Mouse (Mus musculus) thymus, adult 2 months (tissue): ENCODE data around the gene Ddx42. TPM values are rescaled to one million over a fixed set of nuclear protein-coding genes. Genes with fewer than 3 reads are reported as not detected.

Source experiments
- DNase-seq: peaks from one replicate; pipeline ENCODE4 v3.0.0; 2021
- H3K27ac ChIP-seq: fragments of 200-500 bp; 2 replicates; pipeline ENCODE4 v1.5.1; 2012; ENCODE audit warnings: low read length, control low read depth; ENCODE audit not compliant: control insufficient read depth, insufficient read depth
- H3K27me3 ChIP-seq: fragments of 200-500 bp; 2 replicates; pipeline ENCODE4 v1.6.1; 2012; ENCODE audit warnings: mild to moderate bottlenecking, low read length, moderate library complexity, mixed read lengths; ENCODE audit not compliant: control insufficient read depth, insufficient read depth
- H3K36me3 ChIP-seq: fragments of 200-500 bp; 2 replicates; pipeline ENCODE4 v1.6.1; 2012; ENCODE audit warnings: mild to moderate bottlenecking, low read length, moderate library complexity; ENCODE audit not compliant: control insufficient read depth, insufficient read depth
- H3K4me1 ChIP-seq: fragments of 200-500 bp; replicated peaks from 2 replicates; pipeline ENCODE4 v1.6.1; 2012; ENCODE audit warnings: low read length; ENCODE audit not compliant: control insufficient read depth, insufficient read depth
- H3K4me3 ChIP-seq: fragments of 200-500 bp; 2 replicates; pipeline ENCODE4 v1.5.1; 2012; ENCODE audit warnings: mild to moderate bottlenecking, low read length, control low read depth, moderate library complexity; ENCODE audit not compliant: control insufficient read depth, insufficient read depth
- CTCF ChIP-seq: fragments of 200-500 bp; IDR thresholded peaks from 2 replicates; pipeline ENCODE4 v1.5.1; 2012; ENCODE audit warnings: mild to moderate bottlenecking, control low read depth, low read length, moderate library complexity, borderline replicate concordance; ENCODE audit not compliant: control insufficient read depth, poor library complexity, insufficient read depth; ENCODE audit errors: extremely low read depth
- POLR2A ChIP-seq: fragments of 200-500 bp; IDR thresholded peaks from 2 replicates; pipeline ENCODE4 v1.6.1; 2012; ENCODE audit warnings: mild to moderate bottlenecking, low read length, control low read depth, moderate library complexity; ENCODE audit not compliant: control insufficient read depth, poor library complexity, insufficient read depth; ENCODE audit errors: extremely low read depth
- WGBS: fragments of 180-500 bp; shearing (Covaris S2); methylation state at CpG from one replicate; pipeline ENCODE4 v1.1.7; 2018; 5-methylcytosine and 5-hydroxymethylcytosine counted together
- polyA plus RNA-seq: library from polyadenylated mRNA; depleted of rRNA; stranded (reverse); fragments of >200 nt; gene quantifications from 2 replicates; pipeline ENCODE4 v1.2.3, GENCODE M21; 2012

Gene Ddx42
- polyA plus RNA-seq, 1 experiment: 16.7 TPM

DNA sequence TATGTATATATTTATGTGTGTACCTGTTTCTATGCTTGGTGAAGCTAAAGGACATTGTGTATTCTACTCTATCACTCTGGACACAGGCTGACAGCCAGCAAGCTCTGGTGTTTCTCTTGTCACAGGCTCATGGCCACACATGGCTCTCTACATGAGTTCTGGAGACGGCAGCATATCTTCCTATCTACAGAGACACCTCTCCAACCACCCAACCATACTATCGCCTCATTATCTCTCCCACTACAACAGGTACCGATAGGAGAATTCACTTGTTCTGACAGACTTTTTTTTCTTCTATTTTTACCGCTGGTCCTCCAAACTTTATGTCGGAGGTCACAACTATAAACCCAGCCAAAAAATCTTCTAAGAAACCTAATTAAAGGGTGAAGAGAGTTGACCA lies 24.5 kb upstream of the Ddx42 start:
- Histone ChIP-seq H3K27me3 (no peaks in the 10 kb centered on the region), H3K36me3 (no peaks in the 10 kb centered on the region), H3K27ac (no peak overlapping the region), H3K4me1 (peaks cover 3% of the 10 kb centered on the region), H3K4me3 (no peak overlapping the region)
- TF ChIP-seq CTCF: no peak
- no peak for TF ChIP-seq POLR2A
- no peak for DNase-seq
- 86% methylated on average over 5 of the region's 5 CpGs for WGBS

DNA sequence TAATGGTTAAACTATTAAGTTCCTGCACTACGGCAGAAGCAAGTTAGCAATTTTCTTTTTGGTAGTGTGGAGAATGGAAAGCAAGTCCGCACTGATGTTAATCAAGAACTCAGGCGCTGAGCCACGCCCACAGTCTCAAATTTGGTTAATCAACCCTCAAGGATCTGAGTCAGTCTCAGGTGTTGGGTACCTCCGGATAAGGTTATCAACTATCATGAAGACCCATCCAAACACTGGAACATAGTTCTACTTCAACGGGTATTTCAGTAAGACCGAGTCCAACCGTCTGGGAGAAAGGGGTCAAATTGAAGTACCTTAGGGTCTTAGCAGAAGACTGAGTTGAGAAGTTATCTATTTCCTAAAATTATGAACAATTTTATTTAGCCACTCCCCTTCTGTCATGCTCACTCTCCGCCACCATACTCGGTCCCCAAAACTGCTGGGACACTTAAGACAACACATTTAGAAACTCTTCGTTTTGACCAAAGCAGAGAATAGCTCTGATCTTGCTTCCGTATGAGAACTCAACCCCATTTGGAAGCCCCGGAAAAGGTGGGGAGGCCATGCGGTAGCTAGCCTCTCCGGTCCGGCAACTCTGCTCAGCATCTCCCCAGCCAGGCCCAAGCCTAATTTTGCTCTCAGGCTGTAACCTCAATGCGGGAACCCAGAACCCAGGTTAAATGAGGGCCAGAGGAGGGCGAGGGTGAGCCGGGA lies 23.9 kb upstream of the Ddx42 start:
- peak overlapping the region; percentile 86 for H3K4me3 ChIP-seq
- peak overlapping the region; percentile 60 for H3K27ac ChIP-seq
- 0 out of 2 replicates have a peak, but pooled peaks cover under 1% of the 10 kb centered on the region for H3K36me3 ChIP-seq
- WGBS: 6% methylated on average over 19 of the region's 19 CpGs
- H3K4me1 ChIP-seq: peaks cover 3% of the 10 kb centered on the region
- no peak for TF ChIP-seq CTCF
- no peaks in the 10 kb centered on the region for H3K27me3 ChIP-seq
- no peak for DNase-seq

DNA sequence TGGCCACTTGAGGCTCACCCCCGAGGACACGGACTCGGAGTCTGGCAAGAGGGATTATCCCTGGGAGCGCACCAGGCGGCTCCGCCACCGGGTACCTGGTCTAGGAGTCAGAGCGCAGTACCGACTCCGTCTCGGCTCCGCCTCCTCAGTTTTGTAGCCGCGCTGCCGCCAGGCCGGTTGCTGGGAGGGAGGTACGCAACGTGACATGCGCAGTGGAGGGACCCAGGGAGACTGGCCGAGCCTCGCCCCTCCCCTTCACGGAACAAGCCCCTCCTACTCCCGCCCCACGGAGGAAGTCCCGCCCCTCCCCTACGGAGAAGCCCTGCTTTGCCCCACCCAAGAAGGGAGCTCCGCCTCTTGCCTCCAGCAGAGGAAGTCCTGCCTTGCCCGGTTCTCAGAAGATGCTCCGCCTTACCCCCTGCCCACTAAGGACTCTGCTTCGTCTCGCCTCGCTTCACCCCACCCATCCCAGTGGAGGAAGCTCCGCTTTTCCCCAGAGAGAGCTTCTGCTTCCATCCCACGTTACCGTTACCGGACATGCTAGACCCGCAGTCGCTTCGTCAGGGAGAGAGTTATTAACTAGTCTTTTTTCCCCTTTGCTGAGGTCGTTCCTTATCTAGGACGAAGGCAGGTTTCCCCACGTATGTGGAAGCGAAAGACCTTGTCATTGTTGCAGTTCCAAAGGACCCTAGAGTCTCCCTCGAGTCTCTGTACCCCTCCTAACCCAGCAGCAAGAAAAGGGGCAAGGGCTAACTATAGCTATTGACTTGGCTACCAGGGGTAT lies 23.2 kb upstream of the Ddx42 start:
- Histone ChIP-seq H3K4me1 (peaks cover 6% of the 10 kb centered on the region), H3K36me3 (0 out of 2 replicates have a peak, but pooled peaks cover 3% of the 10 kb centered on the region), H3K27me3 (no peaks in the 10 kb centered on the region), H3K27ac (peak overlapping the region; percentile 83), H3K4me3 (peak overlapping the region; percentile 86)
- TF ChIP-seq CTCF (no peak; the same call in 1 of the 2 replicates), POLR2A (peak; percentile 83; the same call in 1 of the 2 replicates)
- WGBS: under 1% methylated on average over 44 of the region's 44 CpGs
- DNase-seq: peak; percentile 97

DNA sequence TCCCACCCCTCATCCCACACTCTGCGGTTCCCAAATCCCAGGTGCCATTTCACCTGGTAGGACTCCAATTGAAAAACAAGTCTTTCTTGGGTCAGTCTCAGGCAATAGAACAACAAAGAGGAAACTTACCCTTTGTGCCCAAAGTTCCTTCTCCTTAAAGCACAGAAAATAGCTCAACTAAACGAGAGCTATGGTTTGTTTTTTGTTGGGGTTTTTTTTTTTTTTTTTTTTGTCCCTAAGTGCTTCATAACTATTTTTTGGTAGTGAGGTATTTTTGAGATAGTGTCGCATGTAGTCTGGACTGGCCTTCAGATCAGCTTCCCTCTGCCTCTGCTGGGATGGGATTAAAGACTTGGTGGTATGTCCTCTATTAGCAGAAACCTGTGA lies 22.6 kb upstream of the Ddx42 start:
- Histone ChIP-seq H3K27ac (peak overlapping the region; percentile 83), H3K36me3 (0 out of 2 replicates have a peak, but pooled peaks cover 3% of the 10 kb centered on the region), H3K4me3 (peak overlapping the region; percentile 56), H3K4me1 (peaks cover 6% of the 10 kb centered on the region), H3K27me3 (no peaks in the 10 kb centered on the region)
- DNase-seq: no peak
- WGBS: 27% methylated on average over 3 of the region's 3 CpGs
- TF ChIP-seq CTCF: no peak
- TF ChIP-seq POLR2A: no peak

DNA sequence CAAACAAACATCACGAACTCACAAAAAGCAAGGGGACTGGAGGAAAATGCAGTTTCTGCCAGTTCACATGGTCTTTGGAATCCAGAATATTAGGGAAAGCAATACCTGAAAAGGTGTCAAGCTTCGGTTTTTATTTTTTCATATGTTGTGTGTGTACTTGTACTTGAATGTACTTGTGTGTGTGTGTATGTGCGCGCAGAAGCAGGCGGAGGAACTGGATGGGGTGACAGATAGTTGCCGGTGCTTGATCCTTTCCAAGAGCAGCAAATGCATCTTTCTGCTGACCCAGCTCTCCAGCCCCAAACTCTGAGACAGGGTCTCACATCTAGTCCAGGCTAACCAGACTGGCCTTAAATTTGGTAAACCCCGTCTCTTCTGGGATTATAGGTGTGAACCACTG lies 21.8 kb upstream of the Ddx42 start:
- H3K36me3 ChIP-seq: 0 out of 2 replicates have a peak, but pooled peaks cover 3% of the 10 kb centered on the region
- H3K4me1 ChIP-seq: peaks cover 7% of the 10 kb centered on the region
- TF ChIP-seq CTCF: no peak
- no peak for TF ChIP-seq POLR2A
- H3K27me3 ChIP-seq: no peaks in the 10 kb centered on the region
- no peak for DNase-seq
- no peak overlapping the region for H3K27ac ChIP-seq
- no peak overlapping the region for H3K4me3 ChIP-seq
- 91% methylated on average over 7 of the region's 7 CpGs for WGBS

DNA sequence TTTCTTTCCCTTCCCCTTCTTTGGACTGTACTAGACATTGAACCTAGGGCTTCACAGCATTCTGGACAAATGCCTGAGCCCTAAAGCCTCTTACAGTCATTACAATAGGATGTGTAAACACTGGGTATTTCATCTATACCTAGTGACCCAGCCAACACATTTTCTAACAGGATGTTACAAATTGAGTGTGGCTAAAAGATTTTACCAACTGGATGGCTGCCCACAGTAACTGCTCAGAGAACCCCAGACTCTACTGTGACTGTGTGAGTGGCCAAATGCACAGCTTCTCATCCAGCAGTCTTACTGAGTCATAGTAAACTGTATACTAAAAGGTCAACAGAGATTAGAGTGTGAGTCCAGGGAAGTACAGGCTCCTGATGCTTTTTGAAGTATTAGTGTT lies 21.4 kb upstream of the Ddx42 start:
- DNase-seq: no peak
- Histone ChIP-seq H3K27me3 (no peaks in the 10 kb centered on the region), H3K4me3 (no peak overlapping the region), H3K27ac (no peak overlapping the region), H3K36me3 (0 out of 2 replicates have a peak, but pooled peaks cover 3% of the 10 kb centered on the region), H3K4me1 (peaks cover 8% of the 10 kb centered on the region)
- TF ChIP-seq CTCF (no peak), POLR2A (no peak)
